Mouse (Mus musculus): ENCODE data around the gene Strip2.

Gene Strip2

GRCm38 (mm10) chr6:29916530-29917382, at the start of gene Strip2:
TSS of gene Strip2 (plus strand) at chr6:29917012.
- peak; percentile 96 for ATAC-seq (ENCODE audit: low TSS enrichment)

GRCm38 (mm10) chr6:29868341-29868895, 48.4 kb upstream of the Strip2 start:
- ATAC-seq (ENCODE audit: low TSS enrichment) = no peak

- ATAC-seq (ENCODE audit: low TSS enrichment) = no peak
Observed at GRCm38 (mm10) chr6:29873654-29874053, 43.2 kb upstream of the Strip2 start.

DNA sequence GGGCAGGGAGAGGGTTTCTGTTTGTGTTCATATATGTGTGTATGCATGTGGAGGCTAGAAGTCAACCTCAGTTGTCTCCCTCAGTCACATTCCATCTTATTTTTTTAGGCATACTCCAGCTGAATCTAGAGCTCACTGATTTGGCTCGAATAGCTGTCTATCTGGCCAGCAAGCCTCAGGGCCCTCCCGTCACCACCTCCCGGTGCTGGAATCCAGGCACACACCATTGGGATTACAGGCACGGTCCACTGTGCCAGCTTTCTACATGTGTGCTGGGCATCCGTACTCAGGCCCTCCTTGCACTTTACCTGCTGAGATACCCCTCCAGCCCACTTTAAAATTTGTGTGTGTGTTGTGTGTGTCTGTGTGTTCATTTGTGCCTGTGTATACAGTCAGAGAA, 41.2 kb upstream of the Strip2 start:
- no peak for ATAC-seq (ENCODE audit: low TSS enrichment)

GRCm38 (mm10) chr6:29876782-29877181, 40.0 kb upstream of the Strip2 start:
- ATAC-seq (ENCODE audit: low TSS enrichment) = no peak

DNA sequence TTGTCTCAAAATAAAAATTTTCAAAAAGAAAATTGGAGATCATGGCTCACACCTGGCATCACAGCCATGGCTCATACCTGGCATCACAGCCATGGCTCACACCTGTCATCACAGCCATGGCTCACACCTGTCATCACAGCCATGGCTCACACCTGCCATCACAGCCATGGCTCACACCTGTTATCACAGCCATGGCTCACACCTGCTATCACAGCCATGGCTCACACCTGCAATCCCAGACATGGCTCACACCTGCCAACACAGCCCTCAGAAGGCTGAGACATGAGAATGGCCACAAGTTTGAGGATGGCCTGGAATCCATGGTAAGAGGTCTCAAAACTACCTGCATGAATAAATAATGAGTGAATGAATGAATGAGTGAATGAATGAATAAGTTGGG, 37.2 kb upstream of the Strip2 start:
- no peak for ATAC-seq (ENCODE audit: low TSS enrichment)

- no peak for ATAC-seq (ENCODE audit: low TSS enrichment)
Observed at GRCm38 (mm10) chr6:29880796-29881195, 36.0 kb upstream of the Strip2 start.

GRCm38 (mm10) chr6:29881936-29882335, 34.9 kb upstream of the Strip2 start:
- ATAC-seq (ENCODE audit: low TSS enrichment) = no peak

GRCm38 (mm10) chr6:29882870-29883269, 33.9 kb upstream of the Strip2 start:
- ATAC-seq (ENCODE audit: low TSS enrichment) = peak; percentile 86

DNA sequence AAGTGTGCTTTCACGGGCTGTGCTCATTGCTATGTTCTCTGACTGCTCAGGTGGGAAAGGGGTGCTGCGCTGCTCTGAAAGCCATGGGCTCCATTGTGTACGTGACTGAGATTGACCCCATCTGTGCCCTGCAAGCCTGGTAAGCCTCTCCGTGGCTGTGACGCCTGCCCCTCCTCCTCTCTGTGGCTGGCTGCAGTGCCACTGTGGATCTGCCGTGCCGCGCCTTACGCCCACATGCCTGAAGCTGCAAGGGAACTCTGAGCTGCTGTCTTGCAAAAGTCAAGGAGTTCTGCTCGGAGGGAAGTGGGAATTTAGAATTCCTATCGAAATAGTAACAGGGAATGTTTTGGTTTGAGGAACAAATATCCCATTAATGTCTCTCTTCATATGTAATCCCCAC, 25.7 kb upstream of the Strip2 start:
- ATAC-seq (ENCODE audit: low TSS enrichment) = peak; percentile 92

- ATAC-seq (ENCODE audit: low TSS enrichment) = no peak
Observed at GRCm38 (mm10) chr6:29896976-29897375, 19.8 kb upstream of the Strip2 start.

DNA sequence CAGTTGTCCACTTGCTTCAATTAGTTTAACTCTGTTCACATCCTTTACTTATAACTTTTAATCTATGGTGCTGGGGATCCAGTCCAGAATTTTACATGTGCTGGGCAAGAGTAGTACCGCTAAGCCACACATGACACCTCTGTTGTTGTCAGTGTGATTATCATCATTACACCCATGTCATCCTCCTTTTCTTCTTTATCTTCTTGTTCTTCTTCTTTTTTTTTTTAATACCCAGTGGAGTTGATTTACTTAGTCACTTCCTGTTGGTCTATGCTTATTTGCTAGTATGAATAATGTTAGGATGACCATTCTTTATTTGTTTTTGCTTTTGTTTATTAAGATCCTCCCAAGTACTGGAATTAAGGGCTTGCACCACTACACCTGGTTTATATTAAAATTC, 15.4 kb upstream of the Strip2 start:
- no peak for ATAC-seq (ENCODE audit: low TSS enrichment)

- ATAC-seq (ENCODE audit: low TSS enrichment) = no peak
Observed at GRCm38 (mm10) chr6:29902256-29902655, 14.6 kb upstream of the Strip2 start.

DNA sequence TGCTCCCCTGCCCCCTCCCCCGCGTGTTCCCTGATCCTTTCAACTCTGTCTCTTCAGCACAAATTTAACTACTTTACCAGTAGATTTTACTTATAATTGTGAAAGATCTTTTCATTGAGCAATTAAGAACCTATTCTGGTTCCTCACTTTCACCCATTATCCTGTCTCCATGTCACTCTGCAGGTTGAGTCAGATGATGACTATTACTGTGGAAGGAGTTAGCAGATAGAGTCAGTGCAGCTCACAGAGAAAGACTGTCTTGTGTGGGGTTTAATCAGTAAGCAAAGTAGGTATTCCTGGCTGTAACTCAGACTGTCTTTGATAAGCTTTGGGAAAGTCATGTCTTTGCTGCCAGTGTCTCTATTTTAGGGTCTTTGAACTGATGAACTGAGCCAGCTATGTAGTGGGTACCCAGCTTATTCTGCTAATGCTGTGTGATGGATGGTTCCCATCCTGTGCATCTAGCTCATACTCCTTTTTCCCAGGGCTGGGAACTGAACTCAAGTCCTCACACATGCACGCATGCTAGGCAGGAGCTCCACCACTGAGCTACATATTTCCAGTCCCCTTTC, 13.4 kb upstream of the Strip2 start:
- no peak for ATAC-seq (ENCODE audit: low TSS enrichment)

GRCm38 (mm10) chr6:29904281-29904680, 12.5 kb upstream of the Strip2 start:
- no peak for ATAC-seq (ENCODE audit: low TSS enrichment)

DNA sequence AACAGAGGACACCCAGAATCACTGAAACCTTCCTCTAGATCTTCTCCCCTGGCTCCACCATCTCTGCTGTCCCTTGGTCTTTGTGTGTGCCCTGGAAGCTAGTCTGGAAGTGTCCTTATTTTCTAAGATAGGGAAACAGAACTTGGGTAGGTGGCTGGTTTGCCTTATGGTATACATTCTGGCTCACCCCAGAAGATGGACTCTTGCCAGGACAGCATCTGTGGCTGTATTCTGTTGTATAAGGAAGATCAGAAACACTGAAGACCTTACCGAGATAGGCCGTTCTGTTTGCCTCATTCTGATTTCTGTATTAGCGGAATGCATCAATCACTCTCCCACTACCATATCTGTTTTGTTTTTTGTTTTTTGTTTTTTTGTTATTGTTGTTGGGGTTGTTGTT, 6.2 kb upstream of the Strip2 start:
- ATAC-seq (ENCODE audit: low TSS enrichment) = peak; percentile 50; the same call in 1 of the 2 replicates

DNA sequence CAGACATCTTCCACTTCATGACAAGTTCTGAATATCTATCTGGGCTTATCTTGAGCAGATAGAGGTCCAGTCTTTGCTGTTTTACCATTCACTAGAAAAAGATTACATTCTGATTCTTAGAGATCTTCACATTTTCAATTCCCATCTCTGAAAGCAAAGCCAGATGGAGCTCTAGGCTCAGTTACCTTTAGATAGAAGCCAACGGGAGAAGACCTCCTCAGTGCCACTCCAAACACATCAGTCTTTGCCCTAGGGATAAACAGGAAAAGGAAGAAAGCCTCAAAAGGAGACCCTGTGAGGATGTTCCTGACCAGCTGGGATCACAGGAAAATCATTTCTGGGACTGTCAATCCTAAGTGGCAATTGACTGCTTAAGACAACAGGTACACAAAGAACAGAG, 3.1 kb upstream of the Strip2 start:
- no peak for ATAC-seq (ENCODE audit: low TSS enrichment)

DNA sequence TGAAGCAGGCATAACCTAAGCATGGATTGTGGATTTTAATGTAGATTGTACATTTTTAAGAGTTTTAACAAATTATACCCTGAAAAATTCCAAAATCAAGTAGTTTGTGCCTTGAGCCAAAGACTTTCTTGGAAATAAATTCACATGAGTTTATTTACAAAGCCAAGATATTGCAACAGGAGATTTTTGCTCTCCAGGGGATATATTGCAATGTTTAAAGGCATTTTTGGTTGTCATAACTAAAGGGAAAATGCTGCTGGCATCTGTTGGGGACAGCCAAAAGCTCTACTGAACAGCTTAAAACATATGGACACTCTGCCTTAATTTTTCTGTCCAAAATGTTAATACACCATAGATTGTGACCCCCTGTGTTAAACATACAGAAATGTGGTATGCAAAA, 2.7 kb upstream of the Strip2 start:
- no peak for ATAC-seq (ENCODE audit: low TSS enrichment)

- no peak for ATAC-seq (ENCODE audit: low TSS enrichment)
Observed at GRCm38 (mm10) chr6:29915836-29916235, 976 bp upstream of the Strip2 start.

DNA sequence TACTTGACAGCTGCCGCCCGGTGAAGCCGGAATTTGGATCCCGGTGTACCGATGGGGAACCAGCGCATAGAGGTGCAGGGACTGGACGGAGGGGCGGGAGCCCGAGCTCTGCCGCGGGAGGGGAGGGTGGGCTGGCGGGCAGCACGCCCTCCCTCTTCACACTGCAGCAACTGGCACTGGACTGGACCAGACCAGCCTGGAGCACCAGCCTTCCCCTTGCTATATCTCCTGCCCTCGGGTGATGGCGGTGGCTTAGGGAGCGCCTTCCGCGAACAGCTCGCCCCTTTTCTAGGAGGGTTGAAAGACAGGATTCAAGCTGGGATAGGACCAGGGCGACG, 540 bp downstream of the Strip2 start:
- ATAC-seq (ENCODE audit: low TSS enrichment) = peak; percentile 41

- ATAC-seq (ENCODE audit: low TSS enrichment) = no peak
Observed at GRCm38 (mm10) chr6:29917947-29918346, 1.1 kb downstream of the Strip2 start.

DNA sequence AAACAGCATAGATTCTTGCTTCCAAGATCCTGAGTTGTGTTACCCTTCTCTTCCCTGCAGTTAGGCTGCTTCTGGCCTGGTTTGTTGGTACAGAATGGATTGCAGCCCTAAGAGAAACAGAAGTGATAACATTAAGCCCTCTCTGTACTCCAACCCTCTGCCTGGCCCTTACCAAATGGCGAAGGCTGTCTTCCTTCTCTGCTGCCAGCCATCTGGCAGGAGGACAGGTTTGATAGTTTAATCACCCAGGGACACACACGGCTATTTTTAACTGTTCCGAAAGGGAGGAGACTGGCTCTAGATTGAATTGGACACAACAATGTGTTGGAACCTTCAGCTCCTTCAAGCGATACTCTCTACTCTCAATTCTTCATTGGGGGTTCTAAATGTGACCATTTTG, 6.7 kb downstream of the Strip2 start:
- no peak for ATAC-seq (ENCODE audit: low TSS enrichment)

DNA sequence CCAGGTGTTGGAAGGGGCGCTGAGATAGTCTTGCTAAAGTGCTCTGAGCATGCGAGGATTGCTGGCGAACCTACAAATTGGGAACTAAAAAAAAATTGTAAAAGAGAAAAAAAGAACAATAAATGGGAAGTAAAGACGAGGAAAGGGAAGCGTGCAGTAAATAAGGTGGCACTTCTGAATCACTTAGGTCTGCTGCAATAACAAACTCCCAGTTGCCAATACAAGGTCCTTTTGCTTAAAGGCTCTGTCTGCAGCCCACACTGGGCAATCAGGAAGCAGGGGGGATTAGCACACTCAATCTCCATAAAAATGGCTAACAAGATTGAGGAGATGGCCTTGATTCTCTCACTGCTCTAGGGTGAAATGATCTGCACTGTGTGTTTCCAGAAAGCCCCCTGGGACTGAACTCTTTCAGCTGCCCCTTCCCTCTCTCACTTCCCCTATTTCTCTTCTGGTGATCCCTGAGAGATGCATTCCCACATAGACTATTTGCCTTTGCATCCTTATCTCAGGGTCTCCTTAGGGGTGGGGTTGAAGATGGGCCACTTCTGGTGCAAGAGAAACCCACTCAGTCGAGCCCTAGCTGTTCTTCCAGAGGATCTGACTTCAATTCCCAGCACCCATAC, 8.9 kb downstream of the Strip2 start:
- no peak for ATAC-seq (ENCODE audit: low TSS enrichment)

All from frontal cortex, adult (tissue).